Mouse (Mus musculus) megakaryocyte, embryonic 14.5 days (primary cell): ENCODE measurements around the gene Zfp106. TPM values are rescaled to one million over a fixed set of nuclear protein-coding genes. Genes with fewer than 3 reads are reported as not detected.
A peak's percentile ranks its signal among the peaks of the same experiment; 100 is the strongest.

Experiments
- H3K27me3 ChIP-seq: replicated peaks from 2 replicates; pipeline ENCODE3; 2012; ENCODE audit warnings: inconsistent platforms
- H3K36me3 ChIP-seq: replicated peaks from 2 replicates; pipeline ENCODE3; 2012; ENCODE audit warnings: low read length, inconsistent platforms, mixed read lengths
- H3K4me1 ChIP-seq: 2 replicates; pipeline ENCODE4 v1.6.1; 2012; ENCODE audit warnings: inconsistent platforms
- H3K4me3 ChIP-seq: replicated peaks from 2 replicates; pipeline ENCODE3; 2012; ENCODE audit warnings: moderate library complexity, mild to moderate bottlenecking, inconsistent platforms
- H3K9me3 ChIP-seq: 2 replicates; pipeline ENCODE4 v1.6.1; 2012; ENCODE audit warnings: inconsistent platforms
- FLI1 ChIP-seq: IDR thresholded peaks from 2 replicates; pipeline ENCODE4 v1.6.1; 2012; ENCODE audit warnings: low read length, inconsistent platforms, mixed read lengths
- GATA1 ChIP-seq: IDR thresholded peaks from 3 replicates; pipeline ENCODE4 v1.6.1; 2012; ENCODE audit warnings: mixed read lengths, low read length, inconsistent platforms, borderline replicate concordance
- polyA plus RNA-seq: library from polyadenylated mRNA; stranded (reverse); fragments of >175 nt; gene quantifications from 2 replicates; pipeline ENCODE4 v1.2.3, GENCODE M21; 2012; ENCODE audit warnings: low replicate concordance; ENCODE audit not compliant: insufficient read depth

Gene Zfp106
- polyA plus RNA-seq, 1 experiment, result 7.7 TPM

- no peaks in the 10 kb centered on the region for H3K9me3 ChIP-seq
- H3K36me3 ChIP-seq, result no peaks in the 10 kb centered on the region
- no peaks in the 10 kb centered on the region for H3K27me3 ChIP-seq
- TF ChIP-seq GATA1 (no peak), FLI1 (no peak)
- no peak overlapping the region for H3K4me3 ChIP-seq
- peaks cover 79% of the 10 kb centered on the region for H3K4me1 ChIP-seq
Measured at GRCm38 (mm10) chr2:120482506-120483389, 80.9 kb downstream of the Zfp106 start.

DNA sequence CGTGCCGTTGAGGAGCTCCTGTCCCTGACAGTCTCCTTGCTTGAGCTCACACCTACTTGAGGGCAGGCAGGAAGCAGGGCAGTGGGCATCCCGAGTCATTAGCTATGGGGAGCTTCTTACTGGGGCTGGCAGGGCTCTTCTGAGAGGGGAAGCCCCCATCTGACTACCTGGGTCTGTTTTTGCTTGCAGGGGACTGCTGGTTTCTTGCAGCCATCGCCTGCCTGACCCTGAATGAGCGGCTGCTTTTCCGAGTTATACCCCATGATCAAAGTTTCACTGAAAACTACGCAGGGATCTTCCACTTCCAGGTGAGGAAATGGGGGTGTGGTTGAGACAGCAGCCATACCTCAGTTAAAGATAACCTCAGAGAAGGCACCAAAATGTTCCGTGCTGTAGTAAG, 81.7 kb downstream of the Zfp106 start:
- TF ChIP-seq FLI1 (no peak), GATA1 (no peak)
- no peaks in the 10 kb centered on the region for H3K9me3 ChIP-seq
- no peak overlapping the region for H3K4me3 ChIP-seq
- no peaks in the 10 kb centered on the region for H3K36me3 ChIP-seq
- no peaks in the 10 kb centered on the region for H3K27me3 ChIP-seq
- peaks cover 77% of the 10 kb centered on the region for H3K4me1 ChIP-seq

DNA sequence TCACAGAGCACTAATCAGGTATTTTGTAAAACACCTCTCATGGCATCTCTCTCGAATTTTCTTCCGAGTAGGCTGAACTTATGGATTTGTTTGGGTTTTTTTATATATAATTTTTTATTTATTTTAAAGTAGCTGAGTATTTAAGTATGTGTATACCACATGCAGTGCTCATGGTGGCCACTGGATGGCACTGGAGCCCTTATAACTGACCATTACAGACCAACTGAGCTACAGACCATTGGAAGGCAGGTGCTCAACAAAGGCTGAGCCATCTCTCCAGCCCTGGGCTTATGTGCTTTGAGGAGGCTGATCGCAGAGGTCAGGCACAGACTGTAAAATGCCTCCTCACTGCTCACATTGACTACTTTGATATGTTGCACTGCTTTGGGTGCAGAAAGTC, 85.0 kb downstream of the Zfp106 start:
- no peaks in the 10 kb centered on the region for H3K27me3 ChIP-seq
- TF ChIP-seq GATA1 (no peak), FLI1 (no peak)
- H3K36me3 ChIP-seq, result no peaks in the 10 kb centered on the region
- peaks cover 62% of the 10 kb centered on the region for H3K4me1 ChIP-seq
- H3K4me3 ChIP-seq, result no peak overlapping the region
- no peaks in the 10 kb centered on the region; the same call in 1 of the 2 replicates for H3K9me3 ChIP-seq

DNA sequence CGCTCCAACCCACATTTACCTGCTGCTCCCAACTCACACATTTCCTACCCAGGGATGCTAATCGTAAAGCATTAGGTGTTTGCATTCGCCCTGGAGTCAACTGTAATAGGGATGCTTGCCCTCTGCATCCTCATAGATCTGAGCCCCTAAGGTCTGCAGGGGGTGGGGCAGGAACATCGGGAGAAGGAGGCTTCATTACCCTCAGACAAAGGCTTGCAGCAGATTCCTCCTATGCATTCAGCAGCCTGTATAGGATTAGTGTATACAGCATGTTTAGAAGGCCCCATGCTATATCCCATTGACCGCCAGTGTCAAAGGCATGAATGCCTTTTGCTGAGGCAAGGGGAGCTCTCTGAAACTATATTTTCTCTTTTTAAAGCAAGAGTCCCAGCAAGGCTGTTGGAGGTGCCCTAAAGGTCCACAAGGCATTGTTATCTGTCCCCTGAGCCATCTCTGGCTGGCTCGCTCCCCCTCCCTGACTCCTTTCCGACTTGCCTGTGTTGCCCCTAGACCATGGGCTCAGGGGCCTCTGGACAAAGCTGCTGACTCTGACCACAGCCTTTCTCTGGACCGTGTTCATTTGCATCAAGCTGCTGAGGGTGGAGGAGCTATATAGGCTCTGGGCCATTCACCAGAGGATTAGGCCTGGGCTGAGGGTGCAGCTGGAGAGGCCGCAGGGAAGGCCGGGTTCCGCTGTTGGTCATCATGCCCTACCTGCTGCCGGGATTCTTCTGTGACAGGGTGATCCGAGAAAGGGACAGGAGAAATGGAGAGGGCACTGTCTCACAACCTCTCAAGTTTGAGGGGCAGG, 87.2 kb downstream of the Zfp106 start:
- Histone ChIP-seq H3K4me1 (peaks cover 52% of the 10 kb centered on the region), H3K9me3 (no peaks in the 10 kb centered on the region; the same call in 1 of the 2 replicates), H3K4me3 (no peak overlapping the region), H3K27me3 (no peaks in the 10 kb centered on the region), H3K36me3 (no peaks in the 10 kb centered on the region)
- no peak for TF ChIP-seq GATA1
- no peak for TF ChIP-seq FLI1

DNA sequence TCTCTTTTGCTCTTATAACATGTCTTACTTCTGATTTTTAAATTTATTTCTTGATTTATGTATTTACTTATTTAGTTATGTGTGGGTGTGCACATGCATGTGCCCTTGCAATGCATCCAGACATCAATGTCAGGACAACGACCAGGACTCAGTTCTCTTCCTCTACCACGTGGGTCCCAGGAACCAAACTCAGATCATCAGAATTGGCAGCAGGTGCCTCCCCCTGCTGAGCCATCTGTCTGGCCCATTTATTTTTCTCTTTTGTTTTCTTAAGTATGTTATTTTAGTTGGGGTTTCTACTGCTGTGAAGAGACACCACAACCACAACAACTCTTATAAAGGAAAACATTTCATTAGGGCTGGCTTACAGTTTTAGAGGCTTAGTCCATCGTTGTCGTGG, 92.8 kb downstream of the Zfp106 start:
- H3K4me3 ChIP-seq, result no peak overlapping the region
- H3K9me3 ChIP-seq, result no peaks in the 10 kb centered on the region; the same call in 1 of the 2 replicates
- peaks cover 62% of the 10 kb centered on the region for H3K4me1 ChIP-seq
- TF ChIP-seq GATA1 (no peak), FLI1 (no peak)
- no peaks in the 10 kb centered on the region for H3K36me3 ChIP-seq
- peaks cover 7% of the 10 kb centered on the region for H3K27me3 ChIP-seq

- H3K36me3 ChIP-seq, result no peaks in the 10 kb centered on the region
- H3K4me1 ChIP-seq, result peaks cover 69% of the 10 kb centered on the region
- peaks cover 12% of the 10 kb centered on the region for H3K27me3 ChIP-seq
- TF ChIP-seq GATA1 (no peak), FLI1 (no peak)
- no peaks in the 10 kb centered on the region; the same call in 1 of the 2 replicates for H3K9me3 ChIP-seq
- peak overlapping the region; percentile 2 for H3K4me3 ChIP-seq
Measured at GRCm38 (mm10) chr2:120469715-120470114, 93.9 kb downstream of the Zfp106 start.

- H3K27me3 ChIP-seq, result peaks cover 12% of the 10 kb centered on the region
- H3K4me1 ChIP-seq, result peaks cover 69% of the 10 kb centered on the region
Measured at GRCm38 (mm10) chr2:120469220-120469619, 94.4 kb downstream of the Zfp106 start.

GRCm38 (mm10) chr2:120468011-120468410, 95.6 kb downstream of the Zfp106 start:
- Histone ChIP-seq H3K9me3 (no peaks in the 10 kb centered on the region), H3K4me3 (no peak overlapping the region), H3K27me3 (peaks cover 14% of the 10 kb centered on the region), H3K4me1 (peaks cover 73% of the 10 kb centered on the region), H3K36me3 (no peaks in the 10 kb centered on the region)
- no peak for TF ChIP-seq FLI1
- TF ChIP-seq GATA1, result no peak

More at GRCm38 (mm10) chr2:120469220-120469619, 94.4 kb downstream of the Zfp106 start:
- Histone ChIP-seq H3K4me3 (peak overlapping the region; percentile 81), H3K36me3 (no peaks in the 10 kb centered on the region), H3K9me3 (no peaks in the 10 kb centered on the region; the same call in 1 of the 2 replicates)
- TF ChIP-seq FLI1, result no peak
- TF ChIP-seq GATA1, result no peak

DNA sequence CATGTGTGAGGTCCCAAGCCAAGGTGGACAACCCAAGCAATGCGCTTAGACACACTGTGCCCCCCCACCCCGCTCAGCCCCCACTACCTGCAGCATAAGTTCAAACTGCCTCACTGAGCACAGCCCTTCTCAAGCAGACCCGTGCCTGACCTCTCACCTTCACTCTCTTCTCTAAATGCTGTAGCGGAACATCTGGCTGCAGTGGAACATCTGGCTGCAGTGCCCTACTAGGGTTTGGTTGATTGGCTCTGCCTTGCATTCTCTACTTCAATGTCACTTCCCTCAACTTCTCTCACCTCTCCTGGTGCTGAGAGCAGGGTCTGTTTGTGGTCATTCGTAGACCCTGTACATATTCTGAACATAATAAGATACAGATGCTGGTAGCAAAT, 98.3 kb downstream of the Zfp106 start:
- TF ChIP-seq GATA1 (no peak), FLI1 (no peak)
- peaks cover 14% of the 10 kb centered on the region for H3K27me3 ChIP-seq

More for the DNA sequence above, 98.3 kb downstream of the Zfp106 start:
- H3K9me3 ChIP-seq, result peaks cover 6% of the 10 kb centered on the region
- H3K4me1 ChIP-seq, result peaks cover 68% of the 10 kb centered on the region
- H3K4me3 ChIP-seq, result peak overlapping the region; percentile 29
- peaks cover 18% of the 10 kb centered on the region for H3K36me3 ChIP-seq
